Mouse (Mus musculus): ENCODE results near the gene Myl7.

DNA sequence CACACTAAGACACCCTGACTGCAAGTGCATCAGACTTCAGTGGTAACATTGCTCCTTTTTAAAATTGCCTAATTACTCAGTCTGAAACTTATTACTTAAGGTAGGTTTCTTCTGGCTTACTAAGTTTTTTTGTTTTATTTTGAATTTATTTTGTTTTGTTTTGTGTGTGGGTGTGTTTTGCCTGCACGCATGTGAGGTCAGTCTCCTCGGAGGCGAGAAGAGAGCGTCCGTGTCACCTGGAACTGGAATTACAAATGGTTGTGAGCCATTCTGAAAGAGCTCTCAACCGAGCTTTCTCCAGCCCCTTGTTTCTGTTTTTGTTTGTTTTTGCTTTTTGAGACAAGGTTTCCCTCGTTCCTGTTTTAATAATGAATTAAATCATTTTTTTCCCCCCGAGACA lies 19.9 kb downstream of the Myl7 start:
- TF ChIP-seq POLR2A (IDR thresholded peaks at IDR 0.05; ENCODE audit: borderline replicate concordance, insufficient read depth, low read length): no peak
- no peak for TF ChIP-seq CTCF (IDR thresholded peaks at IDR 0.05; ENCODE audit: borderline replicate concordance, insufficient read depth, low read depth, low read length)

Measured in cerebellum, adult 2 months (tissue).